Mouse (Mus musculus): ENCODE data around the gene Prickle2.

- TF ChIP-seq CTCF (IDR thresholded peaks at IDR 0.05; ENCODE audit: insufficient read depth, low read depth, low read length), result no peak
- no peak for TF ChIP-seq POLR2A (IDR thresholded peaks at IDR 0.05; ENCODE audit: insufficient read depth, low read depth, low read length)
Measured at GRCm38 (mm10) chr6:92627048-92627617, 78.8 kb downstream of the Prickle2 start.

All from olfactory bulb, adult 2 months (tissue).